Comparison of ENCODE assay signal across 8 mouse cellular contexts in the genomic region with DNA sequence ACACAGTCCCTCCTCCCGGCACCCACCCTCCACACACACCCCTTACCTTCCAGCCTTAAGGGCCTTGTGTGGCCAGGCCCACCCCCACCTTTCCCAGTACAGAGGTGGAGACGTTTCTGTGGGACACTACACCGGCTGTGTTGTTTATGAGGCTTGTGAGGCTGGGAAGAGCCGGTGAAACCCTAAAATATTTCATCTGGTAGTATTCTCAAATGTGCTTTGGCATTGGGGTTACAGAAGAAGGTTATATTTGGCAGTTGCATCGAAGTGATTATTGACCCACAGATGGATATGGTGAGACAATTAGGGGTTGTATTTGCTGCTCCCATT. TPM values are rescaled to one million over a fixed set of nuclear protein-coding genes. Genes with fewer than 3 reads are reported as not detected.
DNase-seq lines count a peak whose midpoint lies in the region; ATAC-seq and TF ChIP-seq lines count a peak whose summit lies in the region.

No protein-coding gene starts in this region.

- peak overlapping the region; percentile 81 for H3K4me3 ChIP-seq in heart, adult 2 months
- H3K4me3 ChIP-seq in testis, adult 2 months (ENCODE audit: control insufficient read depth, low read depth, low read length) = peak overlapping the region; percentile 87
- peak overlapping the region; percentile 89 for H3K4me3 ChIP-seq in liver, embryonic 11.5 days (ENCODE audit: low read depth, low read length)
- H3K4me3 ChIP-seq in stomach, embryonic 16.5 days (replicated peaks; ENCODE audit: low read length) = peak overlapping the region; percentile 83

- intact Hi-C loops in heart, adult 2 months (cut with DNase I) = no loop called here

- no peak for ATAC-seq in liver, embryonic 11.5 days (replicated peaks; ENCODE audit: low FRiP score)
- no peak for ATAC-seq in stomach, embryonic 16.5 days (ENCODE audit: insufficient read depth, low FRiP score)

- 20% methylated on average over 5 of the region's 5 CpGs for WGBS in heart, adult 2 months
- whole genome bisulfite sequencing in liver, embryonic 11.5 days = 9% methylated on average over 5 of the region's 5 CpGs
- WGBS in stomach, embryonic 16.5 days = 10% methylated on average over 5 of the region's 5 CpGs

- no peaks in the 10 kb centered on the region; the same call in 1 of the 2 replicates for H3K36me3 ChIP-seq in heart, adult 2 months (ENCODE audit: control insufficient read depth, insufficient read depth, low read length)
- H3K36me3 ChIP-seq in testis, adult 2 months (ENCODE audit: control insufficient read depth, insufficient read depth, low read length) = no peaks in the 10 kb centered on the region
- H3K36me3 ChIP-seq in liver, embryonic 11.5 days (ENCODE audit: control insufficient read depth, insufficient read depth, low read length) = no peaks in the 10 kb centered on the region
- H3K36me3 ChIP-seq in stomach, embryonic 16.5 days (ENCODE audit: control insufficient read depth, insufficient read depth, low read length) = no peaks in the 10 kb centered on the region

- H3K9ac ChIP-seq in heart, adult 2 months (ENCODE audit: low read depth, low read length) = peak overlapping the region; percentile 51; the same call in 1 of the 2 replicates
- H3K9ac ChIP-seq in liver, embryonic 11.5 days (ENCODE audit: low read depth, low read length) = peak overlapping the region; percentile 26; the same call in 1 of the 2 replicates
- peak overlapping the region; percentile 98 for H3K9ac ChIP-seq in stomach, embryonic 16.5 days (ENCODE audit: low read length)

- peak overlapping the region; percentile 88 for H3K27ac ChIP-seq in heart, adult 2 months
- H3K27ac ChIP-seq in testis, adult 2 months (ENCODE audit: control insufficient read depth, insufficient read depth, low read depth, low read length) = no peak overlapping the region
- H3K27ac ChIP-seq in liver, embryonic 11.5 days (ENCODE audit: low read depth, low read length) = no peak overlapping the region
- H3K27ac ChIP-seq in stomach, embryonic 16.5 days (ENCODE audit: low read length) = peak overlapping the region; percentile 87

- H3K9me3 ChIP-seq in liver, embryonic 11.5 days (ENCODE audit: control insufficient read depth, low read length) = no peaks in the 10 kb centered on the region
- H3K9me3 ChIP-seq in stomach, embryonic 16.5 days (replicated peaks; ENCODE audit: control insufficient read depth, low read length) = no peaks in the 10 kb centered on the region

- no peak for TF ChIP-seq POLR2A in heart, adult 2 months (IDR thresholded peaks at IDR 0.05; ENCODE audit: insufficient read depth, low read depth, low read length)
- no peak for TF ChIP-seq POLR2A in testis, adult 2 months (IDR thresholded peaks at IDR 0.05; ENCODE audit: control insufficient read depth, low read depth, low read length)

- TF ChIP-seq CTCF in heart, adult 2 months (IDR thresholded peaks at IDR 0.05) = no peak
- no peak for TF ChIP-seq CTCF in testis, adult 2 months (IDR thresholded peaks at IDR 0.05; ENCODE audit: control insufficient read depth, insufficient read depth, insufficient replicate concordance, low read depth, low read length)

- no peaks in the 10 kb centered on the region for H3K27me3 ChIP-seq in heart, adult 2 months (ENCODE audit: control insufficient read depth, insufficient read depth, low read length)
- H3K27me3 ChIP-seq in testis, adult 2 months (ENCODE audit: control insufficient read depth, insufficient read depth, low read length) = no peaks in the 10 kb centered on the region
- no peaks in the 10 kb centered on the region for H3K27me3 ChIP-seq in liver, embryonic 11.5 days (replicated peaks; ENCODE audit: control insufficient read depth, insufficient read depth, low read length)
- no peaks in the 10 kb centered on the region for H3K27me3 ChIP-seq in stomach, embryonic 16.5 days (ENCODE audit: control insufficient read depth, insufficient read depth, low read length)

- H3K4me1 ChIP-seq in heart, adult 2 months (ENCODE audit: control insufficient read depth, insufficient read depth, low read length) = peaks cover 10% of the 10 kb centered on the region
- H3K4me1 ChIP-seq in testis, adult 2 months (ENCODE audit: control insufficient read depth, insufficient read depth, low read length) = peaks cover 15% of the 10 kb centered on the region
- H3K4me1 ChIP-seq in liver, embryonic 11.5 days (replicated peaks; ENCODE audit: control insufficient read depth, insufficient read depth, low read length) = peaks cover 56% of the 10 kb centered on the region
- peaks cover 38% of the 10 kb centered on the region for H3K4me1 ChIP-seq in stomach, embryonic 16.5 days (ENCODE audit: control insufficient read depth, insufficient read depth, low read length)

- no peak for TF ChIP-seq EP300 in heart, adult 2 months (IDR thresholded peaks at IDR 0.05; ENCODE audit: insufficient read depth, low read depth, low read length)

- peaks cover 2% of the 10 kb centered on the region for H3K79me2 ChIP-seq in heart, adult 2 months (replicated peaks; ENCODE audit: control insufficient read depth, insufficient read depth, low read length)

- peak overlapping the region; percentile 85 for H3K4me2 ChIP-seq in liver, embryonic 11.5 days
- H3K4me2 ChIP-seq in stomach, embryonic 16.5 days (ENCODE audit: low read depth, low read length) = peak overlapping the region; percentile 85

- DNase-seq in heart, adult 2 months = no peak
- no peak for DNase-seq in heart, adult 9 months (ENCODE audit: low spot score in 2 of 2)
- no peak for DNase-seq in testis, postnatal 10 days (ENCODE audit: low spot score)
- DNase-seq in liver, embryonic 11.5 days (ENCODE audit: low spot score) = no peak
- DNase-seq in thymus, postnatal 25 days = no peak
- no peak for DNase-seq in spleen, postnatal 14 days (ENCODE audit: low spot score in 2 of 2)

RNA-seq across cellular contexts. Expression of a gene that starts 1.2 kb away (rescaled TPM):
- 10 to 100 TPM in 1 of 2 experiments, 1 to 10 TPM in 1; 9.9 to 12.3 TPM for total RNA-seq in heart, adult 2 months (2021)
- polyA plus RNA-seq in heart, adult 2 months (2012; rRNA removed) = 15.3 and 19.3 TPM in 2 replicates
- 15.2 and 16.7 TPM in 2 replicates for polyA plus RNA-seq in testis, adult 2 months (2012; rRNA removed)
- polyA plus RNA-seq in liver, embryonic 11.5 days (2014; fragmentation: Nextera tagmentation; extraction: Ambion mirVana) = 4.2 and 4.4 TPM in 2 replicates
- 11.6 and 12.1 TPM in 2 replicates for polyA plus RNA-seq in stomach, embryonic 16.5 days (2015; fragmentation: Nextera tagmentation; extraction: Ambion mirVana)

RNA-seq across cellular contexts. Expression of a gene that starts 46.8 kb away (rescaled TPM):
- 10 to 100 TPM; 24.1 to 29.5 TPM for total RNA-seq in heart, adult 2 months (2021)
- 35.0 and 39.7 TPM in 2 replicates for polyA plus RNA-seq in heart, adult 2 months (2012; rRNA removed)
- 3.5 and 4.8 TPM in 2 replicates for polyA plus RNA-seq in testis, adult 2 months (2012; rRNA removed)
- polyA plus RNA-seq in liver, embryonic 11.5 days (2014; fragmentation: Nextera tagmentation; extraction: Ambion mirVana) = 2.5 TPM in 2 replicates
- 34.9 and 39.3 TPM in 2 replicates for polyA plus RNA-seq in stomach, embryonic 16.5 days (2015; fragmentation: Nextera tagmentation; extraction: Ambion mirVana)

RNA-seq across cellular contexts. Expression of a gene that starts 48.9 kb away (rescaled TPM):
- 10 to 100 TPM; 10.9 to 11.5 TPM for total RNA-seq in heart, adult 2 months (2021)
- polyA plus RNA-seq in heart, adult 2 months (2012; rRNA removed) = 7.4 and 7.6 TPM in 2 replicates
- polyA plus RNA-seq in testis, adult 2 months (2012; rRNA removed) = 1.8 and 1.9 TPM in 2 replicates
- polyA plus RNA-seq in liver, embryonic 11.5 days (2014; fragmentation: Nextera tagmentation; extraction: Ambion mirVana) = 1.5 and 1.7 TPM in 2 replicates
- polyA plus RNA-seq in stomach, embryonic 16.5 days (2015; fragmentation: Nextera tagmentation; extraction: Ambion mirVana) = 2.1 and 2.7 TPM in 2 replicates

RNA-seq across cellular contexts. Expression of a gene that starts 59.5 kb away (rescaled TPM):
- total RNA-seq in heart, adult 2 months (2021) = not detected
- polyA plus RNA-seq in heart, adult 2 months (2012; rRNA removed) = not detected in 2 replicates
- polyA plus RNA-seq in testis, adult 2 months (2012; rRNA removed) = not detected in 2 replicates
- polyA plus RNA-seq in liver, embryonic 11.5 days (2014; fragmentation: Nextera tagmentation; extraction: Ambion mirVana) = not detected in 2 replicates
- not detected in 2 replicates for polyA plus RNA-seq in stomach, embryonic 16.5 days (2015; fragmentation: Nextera tagmentation; extraction: Ambion mirVana)

Comparison
In these comparisons a context has a peak if more than half of its experiments do, and no peak if none do; other contexts are left out.
1. H3K27ac ChIP-seq: peak in heart, adult 2 months (single experiment) and stomach, embryonic 16.5 days (single experiment); none in testis, adult 2 months (single experiment) and liver, embryonic 11.5 days (single experiment).
2. H3K9ac ChIP-seq: peak in every context shown above with its lines; median percentile 98 in stomach, embryonic 16.5 days; 51 in heart, adult 2 months; 26 in liver, embryonic 11.5 days.
3. Peak in every context shown above with its lines, with median percentiles within 50 percentile points of each other: H3K4me3 ChIP-seq.